Mouse (Mus musculus) gastrocnemius, postnatal 10 days (tissue): ENCODE data around the gene Fbxo31. TPM values are rescaled to one million over a fixed set of nuclear protein-coding genes. Genes with fewer than 3 reads are reported as not detected.
A peak's percentile ranks its signal among the peaks of the same experiment; 100 is the strongest.

Experiments used
- DNase-seq: peaks from one replicate; pipeline ENCODE4 v3.0.0; 2021; ENCODE audit warnings: mixed read lengths
- total RNA-seq, 2 experiments: library from RNA; stranded (reverse); gene quantifications; 2 replicates each; pipeline ENCODE4 v1.2.3; 2021

The Fbxo31 gene
- total RNA-seq, 2 experiments from 2014 or later: 59.6 to 70.3 TPM

DNA sequence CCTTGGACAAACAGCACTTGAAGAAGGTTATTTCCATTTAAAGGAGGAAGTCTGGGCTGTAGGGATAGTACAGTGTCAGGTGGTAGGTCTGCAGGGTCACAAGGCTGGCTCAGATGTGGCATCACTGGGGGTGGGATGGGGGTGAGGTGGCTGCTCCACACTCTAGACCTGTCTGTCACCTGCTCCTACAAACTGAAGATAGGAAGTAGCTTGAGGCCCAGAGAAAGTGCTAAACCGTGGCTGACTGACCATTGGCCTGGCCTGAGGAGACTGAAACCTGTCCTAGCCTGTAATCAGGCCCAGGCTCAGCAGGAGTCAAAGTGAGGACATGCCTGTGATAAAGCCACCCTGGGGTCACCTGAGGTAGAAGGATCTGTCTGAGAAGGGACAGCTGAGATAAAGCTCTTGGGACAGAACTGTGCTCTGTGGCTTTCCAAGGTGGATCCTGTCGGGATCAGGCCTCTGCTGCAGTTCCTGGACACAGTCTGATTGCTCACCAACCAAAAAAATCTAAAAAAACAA lies 10.7 kb upstream of the Fbxo31 start:
- no peak for DNase-seq

DNA sequence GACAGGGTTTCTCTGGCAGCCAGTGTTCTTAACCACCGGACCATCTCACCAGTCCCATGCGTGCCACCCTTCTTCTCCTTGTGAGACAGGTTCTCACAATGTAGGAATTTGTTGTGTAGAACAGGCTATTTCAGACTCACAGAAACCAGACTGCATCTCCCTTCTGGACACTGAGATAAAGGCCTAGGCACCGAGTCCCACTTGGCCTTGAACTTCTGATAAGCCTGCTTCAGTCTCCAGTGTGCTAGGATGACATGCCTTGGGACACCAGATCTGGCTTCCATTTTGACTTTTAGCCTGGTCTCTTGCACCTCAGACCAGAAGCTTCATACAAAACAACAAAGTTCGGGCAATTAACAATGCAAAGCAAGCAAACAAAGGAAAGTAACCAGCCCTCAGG lies 10.1 kb upstream of the Fbxo31 start:
- no peak for DNase-seq

DNA sequence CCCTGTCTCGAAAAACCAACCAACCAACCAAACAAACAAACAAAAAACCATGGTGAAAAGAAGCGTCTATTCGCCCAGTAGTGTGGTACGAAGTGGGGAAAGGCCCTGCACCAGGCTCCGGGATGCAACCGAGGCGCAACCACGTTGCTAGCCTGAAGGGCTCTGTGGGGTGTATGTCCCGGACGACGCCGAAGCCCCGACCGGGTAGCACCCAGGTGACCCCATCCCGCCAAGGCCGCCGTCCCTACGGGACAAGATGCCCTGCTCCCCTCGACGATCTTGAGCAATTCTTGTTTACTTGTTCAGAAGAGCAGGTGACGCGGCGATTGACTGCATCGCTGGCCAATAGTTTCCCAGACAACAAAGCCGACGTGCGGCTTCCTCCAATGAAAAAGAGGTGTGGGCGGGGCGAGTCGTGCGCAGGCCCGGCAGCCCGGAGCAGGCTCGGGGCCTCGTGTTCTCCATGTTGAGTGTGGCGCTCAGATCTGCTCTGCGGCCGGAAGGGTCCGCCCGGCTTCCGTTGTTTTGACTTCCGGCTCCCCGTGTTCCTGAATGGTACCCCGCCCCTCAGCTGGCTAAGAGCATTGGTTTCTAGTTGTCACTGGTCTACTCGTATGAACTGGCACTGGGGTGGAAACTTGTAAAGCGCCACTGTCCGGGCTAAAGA lies 6.7 kb upstream of the Fbxo31 start:
- peak; percentile 100 for DNase-seq

DNA sequence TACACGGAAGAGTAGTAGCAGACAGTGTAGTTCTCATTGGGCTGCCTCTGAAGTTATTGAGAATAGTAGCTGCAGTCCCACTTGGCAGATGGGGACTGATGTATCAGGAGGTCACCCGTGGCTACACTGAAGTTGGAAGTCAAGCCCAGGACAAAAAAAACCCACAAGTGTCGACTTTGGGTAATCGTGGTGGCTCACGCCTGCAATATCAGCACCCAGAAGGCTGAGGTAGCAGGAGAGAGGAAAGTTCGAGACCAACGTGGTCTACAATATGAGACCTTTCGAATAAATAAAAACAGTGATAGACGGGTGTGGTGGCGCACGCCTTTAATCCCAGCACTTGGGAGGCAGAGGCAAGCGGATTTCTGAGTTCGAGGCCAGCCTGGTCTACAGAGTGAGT lies 6.1 kb upstream of the Fbxo31 start:
- DNase-seq: no peak

DNA sequence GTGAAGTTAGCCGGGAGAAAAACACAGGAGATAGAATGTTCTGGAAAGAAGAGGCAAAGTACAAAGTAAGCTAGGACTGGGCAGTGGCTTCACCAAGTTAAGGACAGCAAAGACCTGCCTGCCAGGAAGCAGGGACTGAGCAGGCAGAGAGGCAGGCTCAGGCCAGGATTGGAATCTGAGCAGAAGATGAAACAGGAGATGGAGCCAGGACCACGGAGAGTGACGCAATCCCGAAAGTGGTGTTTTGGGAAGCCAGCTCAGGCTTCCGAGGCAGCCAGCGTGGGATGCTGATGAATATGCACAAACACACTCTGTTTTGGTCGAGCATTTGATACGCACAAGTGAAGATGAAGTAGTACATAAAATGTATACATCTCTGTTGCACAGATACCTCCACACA lies 5.0 kb upstream of the Fbxo31 start:
- DNase-seq: no peak

DNA sequence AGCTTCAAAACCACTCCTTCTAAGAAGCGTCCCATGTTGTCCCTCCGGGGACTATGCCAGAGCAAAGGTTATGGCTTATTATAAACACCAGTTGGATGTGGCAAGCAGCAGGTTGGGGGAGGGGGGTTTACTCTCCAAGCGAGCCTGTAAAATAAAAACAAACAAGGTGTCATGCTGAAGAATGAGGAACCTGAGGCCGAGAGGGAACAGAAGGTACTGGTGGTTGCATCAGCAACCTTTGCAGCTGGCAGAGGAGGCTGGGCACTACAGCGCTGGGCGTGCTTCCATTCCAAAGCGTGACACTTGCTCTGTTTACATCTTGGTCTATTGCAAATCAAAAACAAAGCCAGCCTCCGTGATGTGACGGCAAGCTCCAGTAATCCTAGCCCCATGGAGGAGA lies 1.9 kb upstream of the Fbxo31 start:
- no peak for DNase-seq

DNA sequence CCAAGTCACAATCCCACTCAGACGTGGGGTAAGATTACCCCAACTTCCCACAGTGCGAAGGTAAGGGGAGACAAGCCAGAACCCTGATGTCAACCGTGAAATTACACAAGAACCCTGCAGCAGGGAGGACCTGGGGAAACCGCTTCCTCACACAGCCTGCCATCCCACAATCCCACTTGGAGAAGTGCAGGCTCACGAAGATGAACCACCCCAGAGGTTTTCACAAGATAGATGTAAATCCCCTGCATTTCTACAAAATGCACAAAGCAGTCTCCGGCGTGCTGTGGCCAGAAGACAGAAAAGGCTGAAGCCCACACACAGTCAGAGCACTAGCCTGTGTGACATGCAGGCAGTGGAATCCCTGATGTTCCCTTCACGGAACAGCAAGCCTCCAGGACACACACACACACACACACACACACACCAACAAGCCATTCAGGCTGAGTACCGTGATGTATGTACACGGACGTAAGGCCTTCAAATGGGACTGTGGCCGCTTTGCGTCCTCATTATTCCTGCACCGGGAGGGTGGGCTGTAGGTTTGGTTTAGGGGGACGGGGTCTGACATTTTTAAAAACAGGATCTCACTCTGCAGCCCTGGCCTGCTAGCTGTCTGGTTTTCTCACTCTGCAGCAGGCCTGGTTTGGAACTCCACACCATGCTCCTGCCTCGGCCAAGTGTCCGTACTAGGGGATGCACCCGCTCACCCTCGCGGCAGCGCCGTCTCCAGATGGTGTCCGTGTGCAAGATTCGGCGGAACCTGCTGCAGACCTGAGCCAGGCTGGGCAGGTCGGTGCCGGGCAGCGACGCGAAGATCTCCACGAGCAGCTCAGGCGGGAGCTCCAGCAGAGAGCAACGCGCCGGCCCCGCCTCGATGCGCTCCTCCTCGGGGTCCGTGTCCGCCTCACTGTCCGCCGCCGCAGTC lies 593 bp downstream of the Fbxo31 start:
- no peak for DNase-seq

DNA sequence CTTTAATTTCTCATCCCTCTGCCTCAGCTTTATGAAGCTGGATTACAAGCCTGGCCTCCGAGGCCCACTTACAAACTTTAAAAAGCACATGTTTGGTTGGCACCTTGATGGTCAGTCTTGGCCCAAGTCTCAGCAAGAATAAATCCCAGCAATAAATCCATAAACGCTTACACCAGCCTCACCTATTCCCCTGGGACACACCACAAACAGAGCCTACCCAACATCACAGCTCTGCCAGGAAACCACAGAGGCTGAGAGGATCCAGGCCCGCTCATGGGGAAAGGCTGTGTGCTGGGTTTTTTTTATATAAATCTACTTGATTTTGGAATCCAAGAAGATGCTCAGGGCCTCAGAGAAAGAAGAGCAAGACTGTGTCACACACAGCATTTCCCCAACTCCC lies 2.9 kb downstream of the Fbxo31 start:
- DNase-seq: no peak

DNA sequence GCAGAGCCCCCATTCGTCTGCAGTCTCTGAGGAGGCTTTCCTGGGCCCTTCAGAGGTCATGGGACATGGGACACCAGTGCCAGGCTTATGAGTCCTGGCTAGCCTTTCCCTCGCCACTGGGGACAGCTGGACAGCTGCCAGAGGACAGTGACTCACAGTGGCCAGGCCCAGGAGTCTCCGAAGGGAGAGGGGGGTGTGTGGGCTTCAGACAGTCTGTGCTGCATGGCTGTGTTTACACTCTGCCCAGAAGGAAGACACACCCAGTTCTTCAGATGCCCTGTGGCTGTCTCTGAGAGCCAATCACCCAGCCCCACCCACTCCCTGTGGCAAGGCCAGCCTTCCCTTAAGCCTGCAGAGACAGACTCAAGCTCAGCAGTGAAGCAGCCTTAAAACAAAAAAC lies 5.3 kb downstream of the Fbxo31 start:
- peak; percentile 77 for DNase-seq

DNA sequence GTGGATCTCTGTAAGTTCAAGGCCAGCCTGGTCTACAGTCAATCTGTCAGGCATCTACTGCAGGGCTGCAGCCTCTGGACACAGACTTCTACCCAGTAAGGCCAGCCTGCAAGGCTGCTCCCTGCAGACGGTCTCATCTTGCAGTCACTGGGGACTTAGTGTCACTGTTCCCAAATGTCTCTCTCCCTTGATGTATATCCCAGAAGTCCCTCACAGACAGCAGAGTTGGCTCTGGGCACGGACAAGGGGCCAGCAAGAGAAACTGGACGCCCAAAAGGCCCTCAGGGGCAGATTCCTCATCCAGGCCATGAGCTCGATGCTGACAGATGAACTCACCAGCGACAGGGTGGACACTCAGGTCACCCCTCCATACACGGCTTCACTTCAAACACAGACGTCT lies 6.5 kb downstream of the Fbxo31 start:
- no peak for DNase-seq

DNA sequence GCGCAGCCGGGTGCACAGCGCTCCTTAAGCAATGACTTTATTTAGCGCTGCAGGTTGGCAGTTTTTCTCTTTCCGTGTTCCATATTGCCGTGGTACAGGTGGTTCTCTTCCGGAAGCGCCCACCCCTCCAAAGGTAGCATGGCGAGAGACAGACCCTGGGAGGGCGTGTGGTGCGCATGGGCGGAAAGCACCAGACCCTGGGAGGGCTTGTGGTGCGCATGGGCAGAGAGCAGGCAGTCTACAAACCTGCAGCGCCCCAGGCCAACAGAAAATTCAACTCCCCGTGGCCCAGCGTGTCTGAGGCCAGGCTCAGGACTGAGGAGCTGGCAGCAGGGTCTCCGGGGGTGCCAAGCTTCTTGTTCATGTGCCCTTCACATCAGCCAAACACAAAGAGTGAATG lies 7.8 kb downstream of the Fbxo31 start:
- no peak for DNase-seq

DNA sequence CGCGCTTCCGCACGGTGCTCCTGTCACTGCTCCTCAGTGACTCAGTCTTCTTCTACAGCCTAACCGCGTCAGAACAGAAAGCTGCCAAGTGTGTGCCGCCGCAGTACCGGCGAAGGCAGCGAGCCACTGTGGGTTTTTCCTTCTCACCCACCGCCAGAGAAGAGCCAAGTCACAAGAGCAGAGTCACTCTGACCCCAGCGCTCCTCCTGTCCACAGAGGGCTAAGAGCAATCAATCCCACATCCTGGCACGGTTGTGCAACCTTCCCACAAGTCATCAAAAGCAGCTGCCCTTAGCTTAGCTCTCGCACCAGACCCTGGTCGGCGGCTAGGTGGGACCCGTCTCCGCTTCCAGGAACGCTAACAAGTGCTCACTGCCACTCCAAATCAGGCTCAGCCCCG lies 8.3 kb downstream of the Fbxo31 start:
- no peak for DNase-seq

DNA sequence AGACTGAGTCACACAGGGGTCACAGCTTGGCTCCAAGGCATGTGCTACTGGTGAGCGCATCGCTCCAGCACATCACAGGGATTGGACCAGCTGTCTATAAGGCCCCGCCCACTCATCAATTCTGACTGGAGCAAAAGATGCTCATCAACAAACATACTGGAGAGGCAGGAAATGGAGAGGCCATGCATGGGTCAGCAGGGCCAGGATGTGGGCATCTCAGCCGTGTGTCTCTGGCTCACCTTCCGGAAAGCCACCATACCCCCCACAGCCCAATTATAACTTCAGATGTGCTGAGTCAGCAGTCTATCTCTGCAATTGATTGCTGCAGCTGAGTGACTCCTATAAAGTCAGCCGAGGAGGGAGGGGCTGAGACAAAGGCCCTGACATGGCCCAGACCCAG lies 10.3 kb downstream of the Fbxo31 start:
- DNase-seq: no peak

DNA sequence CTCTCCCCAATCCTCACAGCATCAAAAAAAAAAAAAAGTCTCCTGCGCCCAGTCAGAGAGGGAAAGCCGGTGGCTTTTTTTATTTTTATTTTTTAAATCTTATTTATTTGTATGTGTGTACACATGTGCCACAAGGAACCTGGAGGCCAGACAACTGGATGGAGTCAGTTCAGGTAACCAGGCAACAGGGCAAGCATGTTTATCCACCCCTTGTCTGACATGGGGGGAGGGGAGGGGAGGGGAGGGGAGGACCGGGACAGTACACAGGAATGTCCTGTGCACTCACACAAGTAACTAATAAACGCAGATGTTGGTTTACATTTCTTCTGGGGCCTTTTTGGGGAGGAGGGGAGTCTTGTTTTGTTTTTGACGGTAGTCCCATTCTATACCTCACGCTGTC lies 14.9 kb downstream of the Fbxo31 start:
- DNase-seq: no peak

DNA sequence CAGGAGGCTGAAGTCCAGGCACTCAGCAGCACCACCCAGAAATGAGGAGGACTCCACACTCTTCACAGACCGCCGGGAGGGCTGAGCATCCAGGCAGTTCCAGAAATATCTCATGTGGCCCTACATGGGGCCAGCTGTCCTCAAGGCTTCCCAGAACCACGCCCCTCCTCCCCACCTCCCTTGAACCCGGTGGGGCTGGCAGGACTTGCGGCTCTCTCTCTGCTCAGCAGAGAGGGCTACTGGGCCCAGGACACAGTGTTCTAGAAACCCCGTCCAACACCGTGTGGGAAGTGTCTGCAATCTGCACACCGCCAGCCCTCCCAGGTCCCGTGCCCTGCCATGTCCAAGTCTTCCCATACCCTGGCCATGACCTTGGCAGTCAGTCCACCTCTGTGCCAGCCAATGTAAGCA lies 15.7 kb downstream of the Fbxo31 start:
- peak; percentile 62 for DNase-seq

DNA sequence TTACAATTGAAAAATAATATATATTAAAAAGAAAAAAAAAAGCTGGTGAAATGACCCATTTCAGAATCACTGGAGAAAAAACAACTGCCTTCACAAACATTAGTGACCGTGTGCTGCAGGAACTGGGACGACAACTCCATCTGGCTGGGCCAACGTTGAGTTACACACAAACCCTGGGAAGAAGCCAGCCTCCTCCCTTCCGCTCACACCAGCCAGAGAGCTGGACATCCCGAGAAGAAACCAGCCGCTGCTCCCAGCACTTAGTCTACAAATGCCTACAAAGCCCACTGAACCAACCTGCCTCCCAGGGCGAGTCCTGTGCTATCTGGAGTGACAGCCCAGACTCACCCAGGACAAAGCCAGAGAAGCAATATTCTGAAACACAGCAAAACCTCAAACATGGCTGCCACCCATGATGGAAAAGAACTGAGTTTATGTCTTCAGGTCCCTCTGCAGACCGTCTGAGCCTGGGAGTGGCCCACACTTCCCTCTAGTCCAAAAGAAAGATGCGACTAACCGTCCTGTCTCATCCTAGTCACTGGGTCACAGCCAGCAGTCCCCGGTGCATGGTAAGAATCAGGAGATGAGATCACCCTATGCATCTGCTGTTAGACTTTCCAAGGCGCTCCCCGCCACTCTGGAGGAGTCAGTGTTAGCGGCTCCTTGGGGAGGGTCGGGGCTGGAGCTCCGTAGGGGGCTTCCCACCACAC lies 16.8 kb downstream of the Fbxo31 start:
- peak; percentile 65 for DNase-seq

DNA sequence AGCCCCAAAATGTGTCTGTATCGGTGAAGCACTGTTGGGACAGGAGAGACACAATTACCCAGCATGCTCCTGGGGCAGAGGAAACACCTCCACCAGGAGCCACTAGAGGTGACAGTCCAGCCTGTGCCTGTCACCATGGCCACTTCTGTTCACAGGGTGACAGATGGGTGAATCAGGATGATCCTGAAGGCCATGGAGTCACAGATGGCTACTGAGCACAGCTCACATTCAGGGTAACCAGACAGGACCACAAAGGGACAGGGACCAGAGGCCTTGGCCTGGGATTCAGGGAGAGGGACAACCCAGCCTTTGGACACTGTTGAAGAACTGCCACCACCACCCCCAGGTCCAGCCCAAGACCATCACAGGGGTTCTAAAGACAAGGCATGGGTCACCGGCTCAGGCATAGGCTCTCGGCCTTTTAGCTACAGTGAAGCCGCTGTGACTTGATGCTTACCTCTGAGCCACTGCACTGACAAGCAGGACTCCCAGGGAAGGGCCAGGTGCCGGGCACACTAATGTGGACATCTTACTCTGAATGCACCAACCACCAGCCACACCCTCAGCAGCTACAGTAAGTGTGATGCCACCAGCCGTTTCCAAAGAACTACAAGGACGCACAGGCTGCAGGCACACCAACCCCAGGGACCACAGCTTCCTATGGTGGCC lies 18.0 kb downstream of the Fbxo31 start:
- DNase-seq: no peak

DNA sequence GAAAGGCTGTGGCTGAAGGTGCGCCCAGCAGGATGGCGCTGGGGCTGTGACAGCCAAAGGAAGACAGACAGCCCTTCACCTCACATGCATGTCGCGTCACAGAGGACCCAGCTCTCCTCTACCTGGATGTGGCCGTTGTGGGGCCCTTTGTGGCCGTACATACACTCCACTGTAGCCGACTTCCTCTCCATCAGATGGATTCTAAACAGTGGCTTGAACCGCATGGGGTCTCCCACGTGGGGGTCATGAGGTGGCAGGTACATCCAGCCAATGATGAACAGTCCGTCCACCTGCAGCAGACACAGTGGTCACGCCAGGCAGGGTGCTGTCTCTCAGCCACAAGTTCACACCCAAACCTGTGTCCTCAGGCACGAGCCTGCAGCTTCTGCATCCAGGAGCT lies 18.8 kb downstream of the Fbxo31 start:
- DNase-seq: no peak

DNA sequence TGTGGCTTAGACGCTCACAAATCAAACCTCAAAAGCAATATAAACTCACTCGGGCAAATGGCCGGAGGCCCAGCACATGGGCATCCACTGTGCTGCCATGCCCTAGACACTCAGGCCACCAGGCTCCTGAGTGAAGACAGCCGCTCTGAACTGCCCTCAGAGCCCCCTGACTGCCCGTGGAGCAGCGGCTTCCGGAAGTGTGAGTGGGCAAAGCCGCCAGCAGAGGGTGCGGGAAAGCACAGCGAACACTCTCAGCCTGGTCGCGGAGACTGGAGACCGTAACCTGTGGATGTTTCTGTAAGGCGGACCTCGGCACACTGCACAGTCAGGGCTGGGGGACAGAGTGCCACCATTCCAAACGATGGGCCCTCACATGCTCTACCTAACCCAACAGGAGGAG lies 20.1 kb downstream of the Fbxo31 start:
- DNase-seq: no peak

DNA sequence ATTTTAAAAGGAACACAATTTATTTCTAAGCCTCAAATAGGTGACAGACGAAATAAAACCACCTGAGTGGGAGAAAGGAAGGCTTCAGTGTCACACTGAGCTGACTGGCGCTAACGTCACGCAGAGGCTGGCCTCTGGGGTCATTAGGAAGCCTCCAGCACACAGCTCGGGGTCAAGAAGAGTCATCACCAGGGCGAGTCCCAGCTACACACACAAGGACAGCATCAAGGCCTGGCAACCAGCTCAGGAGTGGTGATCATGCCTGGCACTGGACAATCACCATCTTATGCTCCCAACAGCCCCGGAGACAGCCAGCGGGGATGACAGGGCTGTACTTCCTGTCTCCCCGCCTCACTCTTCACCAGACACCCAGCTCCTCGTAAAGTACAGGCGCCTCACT lies 20.9 kb downstream of the Fbxo31 start:
- no peak for DNase-seq

DNA sequence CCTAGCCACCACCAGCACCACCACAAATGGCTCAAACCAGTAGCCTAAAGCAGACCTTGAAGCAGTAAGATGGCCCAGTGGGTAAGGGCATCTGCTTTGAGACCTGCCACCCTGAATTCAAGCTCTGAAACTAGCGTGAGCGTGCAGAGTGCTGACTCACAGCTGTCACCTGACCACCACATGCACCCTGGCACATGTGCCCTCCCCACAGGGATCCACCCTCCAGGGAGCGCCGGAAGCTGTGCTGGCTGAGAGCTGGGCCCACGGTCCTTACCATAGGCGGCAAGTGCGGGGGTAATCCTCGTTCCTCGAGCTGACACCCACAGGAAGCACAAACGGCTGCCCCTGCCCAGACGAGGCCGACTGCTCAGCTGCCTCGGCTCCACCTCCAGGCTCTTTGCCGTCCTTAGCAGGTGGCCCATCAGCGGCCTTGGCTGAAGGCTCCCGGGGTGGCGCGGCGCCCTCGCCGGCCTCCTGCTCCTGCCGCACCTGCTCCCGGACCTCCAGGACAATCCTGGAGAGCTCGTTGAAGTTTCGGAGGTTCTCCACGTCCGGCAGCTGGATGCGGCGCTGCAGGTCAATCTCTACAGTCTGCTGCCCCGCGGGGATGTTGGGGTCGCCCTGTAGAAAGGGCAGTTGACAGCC lies 24.7 kb downstream of the Fbxo31 start:
- DNase-seq: no peak

DNA sequence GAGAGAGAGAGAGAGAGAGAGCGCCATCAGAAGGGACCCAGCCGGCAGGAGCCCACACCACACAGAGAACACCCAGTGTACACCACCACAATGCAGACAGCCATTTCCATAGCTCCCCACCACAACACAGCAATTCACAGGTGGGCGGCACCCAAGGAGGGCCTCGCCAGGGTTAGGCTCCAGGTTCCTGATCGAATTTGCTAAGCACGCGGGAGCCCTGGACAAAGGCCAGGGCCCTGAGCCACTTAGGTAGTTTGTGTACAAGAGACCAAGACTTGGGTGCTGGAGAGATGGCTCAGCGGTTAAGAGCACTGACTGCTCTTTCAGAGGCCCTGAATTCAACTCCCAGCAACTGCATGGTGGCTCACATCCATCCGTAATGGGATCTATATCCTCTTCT lies 26.1 kb downstream of the Fbxo31 start:
- DNase-seq: no peak
